Mouse (Mus musculus) left cerebral cortex, adult 9 months (tissue): ENCODE results near the gene Gm6614.
"Not testable (repeated sequence)": the region's sequence is repeated elsewhere in the genome, so short reads cannot be mapped to it uniquely, and the experiment has no call there.

Experiments used
- DNase-seq, 2 experiments: peaks; one replicate each; pipeline ENCODE4 v3.0.0; 2022; ENCODE audit warnings: low spot score in 2 of 2

Gene Gm6614

DNA sequence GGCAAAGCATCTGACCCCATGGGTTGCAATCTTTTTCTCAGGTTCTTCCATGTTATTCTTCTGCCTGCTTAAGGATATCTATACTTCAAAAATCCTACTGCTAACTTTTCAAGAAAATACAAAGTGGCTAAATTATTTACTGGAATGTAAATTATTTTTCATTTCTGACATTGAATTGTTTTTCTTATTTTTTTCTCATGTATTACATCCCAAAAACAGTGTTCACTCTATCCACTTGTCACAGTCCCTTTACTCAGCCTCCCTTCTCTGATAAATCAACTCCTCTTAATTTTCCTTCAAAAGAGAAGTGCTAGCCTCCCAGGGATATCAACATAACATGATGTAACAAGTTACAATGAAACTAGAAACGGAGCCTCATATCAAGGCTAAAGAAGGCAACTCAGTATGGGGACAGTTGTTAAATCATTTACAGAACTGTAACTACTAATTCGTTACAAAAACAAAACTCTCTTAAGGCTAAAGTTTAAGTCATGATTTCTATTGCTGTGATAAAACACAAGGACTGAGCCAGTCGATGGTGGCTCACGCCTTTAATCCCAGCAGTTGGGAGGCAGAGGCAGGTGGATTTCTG, at the start of gene Gm6614:
Gene Gm6614 (minus strand): TSS at position 51 of the 592 bp plus-strand sequence.
- DNase-seq, result no peak

DNA sequence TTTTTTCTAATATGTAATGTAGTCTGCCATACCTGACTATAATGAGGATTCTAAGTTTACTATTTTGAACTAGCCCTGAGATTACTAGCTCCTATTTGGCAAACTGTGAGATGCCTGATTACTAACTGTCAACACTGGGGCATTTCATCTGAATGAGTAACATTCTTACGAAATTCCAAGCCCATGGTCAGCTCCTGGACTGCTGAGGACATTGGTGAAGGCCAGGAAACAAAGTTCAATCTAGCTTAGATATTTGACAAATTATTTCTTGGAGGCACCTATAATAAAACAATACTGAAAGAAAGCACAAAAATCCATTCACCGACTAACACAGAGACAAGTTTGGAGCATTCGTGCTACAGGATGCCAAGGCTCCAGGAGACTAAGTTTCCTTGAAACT, 47.1 kb upstream of the Gm6614 start:
- DNase-seq, result not testable (repeated sequence)

GRCm38 (mm10) chr6:142047689-142048088, 36.5 kb upstream of the Gm6614 start:
- DNase-seq, result no peak

DNA sequence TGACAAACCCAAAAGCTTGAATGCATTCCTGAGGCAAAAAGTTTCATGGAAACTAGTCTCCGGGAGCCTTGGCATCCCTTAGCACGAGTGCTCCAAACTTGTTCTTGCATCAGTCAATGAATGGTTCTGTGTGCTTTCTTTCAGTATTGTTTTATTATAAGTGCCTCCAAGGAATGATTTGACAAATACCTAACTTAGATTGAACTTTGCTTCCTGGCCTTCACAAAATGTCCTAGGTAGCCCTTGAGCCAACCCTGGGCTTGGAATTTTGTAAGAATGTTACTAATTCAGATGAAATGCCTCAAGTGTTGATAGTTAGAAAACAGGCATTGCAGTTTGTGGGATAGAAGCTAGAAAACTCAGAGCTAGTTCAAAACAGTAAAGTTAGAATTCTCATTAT, 34.5 kb upstream of the Gm6614 start:
- no peak for DNase-seq

- no peak for DNase-seq
Measured at GRCm38 (mm10) chr6:142041896-142042295, 30.7 kb upstream of the Gm6614 start.

- peak; percentile 9 to 55 for DNase-seq
Measured at GRCm38 (mm10) chr6:142040306-142041175, 29.3 kb upstream of the Gm6614 start.

GRCm38 (mm10) chr6:142035771-142036170, 24.6 kb upstream of the Gm6614 start:
- DNase-seq, result no peak

DNA sequence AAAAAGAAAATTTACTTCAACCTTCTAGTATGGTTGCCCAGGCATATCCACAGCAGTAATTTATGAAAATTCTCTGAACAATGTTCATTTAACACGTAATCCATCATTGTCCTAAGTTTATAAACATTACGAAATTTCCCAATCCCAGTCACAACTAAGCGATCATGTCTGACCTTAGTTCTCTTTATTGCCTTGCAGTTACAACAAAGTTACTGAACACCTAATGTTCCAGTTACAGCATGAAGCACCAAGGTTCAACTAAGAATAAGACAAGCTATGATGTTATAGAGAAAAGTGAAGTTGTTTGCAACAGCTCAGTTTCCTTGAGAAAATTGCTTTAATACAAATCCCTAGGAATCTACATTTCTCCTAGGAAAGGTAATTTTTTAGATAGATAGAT, 10.5 kb upstream of the Gm6614 start:
- no peak for DNase-seq

GRCm38 (mm10) chr6:141986772-141987171, 24.4 kb downstream of the Gm6614 start:
- no peak for DNase-seq

DNA sequence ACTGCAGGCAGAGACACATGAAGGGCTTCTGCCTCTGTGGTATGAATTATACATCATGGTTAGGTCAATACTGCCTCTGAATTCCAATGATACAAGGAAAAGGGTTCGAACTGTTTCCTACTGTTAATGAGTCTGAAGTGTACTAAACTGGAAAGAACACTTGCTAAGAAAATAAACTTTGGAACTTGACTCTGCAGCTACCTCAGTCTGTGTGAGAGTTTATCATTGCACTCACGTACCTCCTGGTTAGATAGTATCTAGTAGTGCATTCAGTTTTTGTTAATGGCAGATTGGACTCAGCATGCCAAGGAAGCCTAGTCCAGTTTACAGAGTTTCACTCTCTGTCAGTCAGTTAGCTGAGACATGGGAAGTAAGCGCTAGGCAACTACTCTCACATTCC, 26.6 kb downstream of the Gm6614 start:
- no peak for DNase-seq

DNA sequence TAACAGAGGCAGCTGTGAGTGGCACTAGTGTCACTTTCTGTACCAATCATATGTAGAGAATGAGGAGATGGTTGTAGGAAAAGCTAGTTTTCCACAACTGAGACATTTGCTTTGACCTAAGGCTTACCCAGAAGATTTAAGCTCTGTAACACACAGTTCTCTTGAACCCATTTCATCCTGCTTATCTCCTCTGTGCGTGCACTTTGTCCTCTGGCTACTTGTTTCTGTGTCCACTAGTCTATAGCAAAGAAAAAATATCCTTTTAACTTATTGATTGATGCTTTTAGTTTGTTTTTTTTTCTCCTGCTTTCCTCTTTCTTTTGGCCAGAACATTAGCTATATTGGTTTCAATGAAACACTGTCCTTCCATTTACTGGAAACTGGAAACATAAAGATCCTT, 48.8 kb downstream of the Gm6614 start:
- no peak for DNase-seq

GRCm38 (mm10) chr6:141961861-141962260, 49.4 kb downstream of the Gm6614 start:
- no peak for DNase-seq

DNA sequence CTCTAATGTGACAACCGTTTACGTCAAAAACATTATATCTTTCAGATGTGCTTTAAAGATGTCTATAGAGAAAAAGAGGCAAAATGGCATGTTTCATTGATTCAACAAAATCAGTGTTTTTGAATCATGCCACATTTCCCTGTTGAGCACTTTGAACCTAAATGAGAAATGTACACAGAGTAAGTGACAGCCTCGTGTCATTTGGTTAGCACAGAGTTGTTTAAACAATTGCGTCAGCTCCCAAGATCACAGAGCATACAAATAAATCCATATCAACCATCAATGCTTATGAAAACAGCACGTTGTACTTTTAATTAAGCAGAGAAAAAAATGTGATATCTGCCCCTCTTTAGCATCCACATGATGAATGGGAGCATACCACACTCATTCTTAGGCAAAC, 50.7 kb downstream of the Gm6614 start:
- DNase-seq, result no peak

DNA sequence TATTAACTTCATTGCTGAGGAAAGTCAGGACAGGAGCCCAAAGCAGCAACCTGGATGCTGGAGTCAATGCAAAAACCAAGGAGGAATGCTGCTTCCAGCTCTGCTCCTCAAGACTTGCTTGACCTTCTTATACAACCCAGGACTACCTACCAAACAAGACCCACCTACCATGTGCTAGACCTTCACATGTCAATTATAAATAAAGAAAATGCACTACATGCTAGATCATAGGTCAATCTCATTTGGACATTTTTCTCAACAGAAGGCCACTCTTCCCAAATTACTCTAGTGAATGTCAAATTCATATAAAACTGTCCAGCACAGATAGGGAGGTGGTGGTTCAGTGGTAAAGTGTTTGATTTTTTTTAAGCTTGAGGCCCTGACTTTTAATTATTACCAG, 64.4 kb downstream of the Gm6614 start, which contains the start of gene Slco1a1:
Gene Slco1a1 (minus strand): TSS at position 101 of the 400 bp plus-strand sequence.
- no peak for DNase-seq

- DNase-seq, result no peak
Measured at GRCm38 (mm10) chr6:141940451-141940850, 70.8 kb downstream of the Gm6614 start.
